Mouse (Mus musculus): ENCODE results near the gene Ing5. TPM values are rescaled to one million over a fixed set of nuclear protein-coding genes. Genes with fewer than 3 reads are reported as not detected.
A peak's percentile ranks its signal among the peaks of the same experiment; 100 is the strongest.

Gene Ing5
- total and polyA plus RNA-seq, 3 experiments: 13.7 to 18.7 (median 16.2) TPM

- peaks cover 32 to 48% of the 10 kb centered on the region in 2 experiments for H3K36me3 ChIP-seq (replicated peaks in 1 of 2; ENCODE audit: control insufficient read depth in 1 of 2, insufficient read depth in 1 of 2, low read length in 1 of 2)
- H3K9ac ChIP-seq (ENCODE audit: insufficient read depth, low read depth): no peak overlapping the region
- H3K27me3 ChIP-seq (replicated peaks): no peaks in the 10 kb centered on the region
- dilution Hi-C loops (cut with MboI; ENCODE audit: extremely low pct_ligation_motif_present, extremely low pct_unique_long_range_greater_than_20kb, low sequenced_read_pairs): no loop called here
- no peak overlapping the region for H3K4me3 ChIP-seq (replicated peaks in 1 of 3; ENCODE audit: low read depth in 2 of 3, low read length in 2 of 3, poor library complexity in 1 of 3)
- peaks cover 12 to 26% of the 10 kb centered on the region in 2 experiments; a peak in 3 of 4 replicates for H3K4me1 ChIP-seq (ENCODE audit: control insufficient read depth in 1 of 2, insufficient read depth in 2 of 2)
- no peak for DNase-seq (ENCODE audit: extremely low read depth)
- TF ChIP-seq GABPA (IDR thresholded peaks at IDR 0.05; ENCODE audit: insufficient replicate concordance, low read depth, low read length) (no peak), ZKSCAN1 (IDR thresholded peaks at IDR 0.05; ENCODE audit: borderline replicate concordance, low read depth, low read length) (no peak), ETS1 (conservative IDR thresholded peaks at IDR 0.05; ENCODE audit: low read depth, low read length) (no peak), NRF1 (IDR thresholded peaks at IDR 0.05; ENCODE audit: low read depth, low read length) (no peak), E2F4 (IDR thresholded peaks at IDR 0.05; ENCODE audit: insufficient replicate concordance, low read depth, low read length) (no peak), HCFC1 (IDR thresholded peaks at IDR 0.05; ENCODE audit: low read depth, low read length) (no peak), MYC (IDR thresholded peaks at IDR 0.05; ENCODE audit: low read depth, low read length) (no peak), MEF2A (IDR thresholded peaks at IDR 0.05; ENCODE audit: borderline replicate concordance, low read depth, low read length) (no peak), ELF1 (IDR thresholded peaks at IDR 0.05; ENCODE audit: low read depth, low read length) (no peak), MAZ (IDR thresholded peaks at IDR 0.05; ENCODE audit: low read depth, low read length) (no peak), EP300 (IDR thresholded peaks at IDR 0.05; ENCODE audit: low read length) (no peak), USF1 (IDR thresholded peaks at IDR 0.05; ENCODE audit: low read depth, low read length) (no peak), PAX5 (IDR thresholded peaks at IDR 0.05; ENCODE audit: low read length) (no peak), MXI1 (IDR thresholded peaks at IDR 0.05; ENCODE audit: low read depth, low read length) (no peak), MAX (IDR thresholded peaks at IDR 0.05; ENCODE audit: low read length) (no peak)
- H3K4me2 ChIP-seq (ENCODE audit: insufficient read depth, low read depth, poor library complexity, severe bottlenecking): peak overlapping the region; percentile 98; the same call in 1 of the 2 replicates
- in situ Hi-C loops (cut with MboI; ENCODE audit: low pct_ligation_motif_present, low pct_unique_long_range_greater_than_20kb, low sequenced_read_pairs): no loop called here
- H3K9me3 ChIP-seq (replicated peaks; ENCODE audit: low read length): no peaks in the 10 kb centered on the region
- H3K27ac ChIP-seq (ENCODE audit: insufficient read depth, low read depth): no peak overlapping the region
- H3K79me2 ChIP-seq (replicated peaks; ENCODE audit: control insufficient read depth, extremely low read depth, insufficient read depth, poor library complexity, severe bottlenecking): peaks cover 21% of the 10 kb centered on the region
These were observed 1.6 kb downstream of the Ing5 start for GRCm38 (mm10) chr1:93805221-93805951.

GRCm38 (mm10) chr1:93808871-93809270, 5.1 kb downstream of the Ing5 start:
- no peak for DNase-seq (ENCODE audit: extremely low read depth)
- dilution Hi-C loops (cut with MboI; ENCODE audit: extremely low pct_ligation_motif_present, extremely low pct_unique_long_range_greater_than_20kb, low sequenced_read_pairs) (no loop called here), in situ Hi-C loops (cut with MboI; ENCODE audit: low pct_ligation_motif_present, low pct_unique_long_range_greater_than_20kb, low sequenced_read_pairs) (no loop called here)
- Histone ChIP-seq H3K27ac (ENCODE audit: insufficient read depth, low read depth) (no peak overlapping the region), H3K79me2 (replicated peaks; ENCODE audit: control insufficient read depth, extremely low read depth, insufficient read depth, poor library complexity, severe bottlenecking) (peaks cover 8% of the 10 kb centered on the region), H3K9me3 (replicated peaks; ENCODE audit: low read length) (no peaks in the 10 kb centered on the region), H3K27me3 (replicated peaks) (no peaks in the 10 kb centered on the region), H3K4me1 (ENCODE audit: control insufficient read depth in 1 of 2, insufficient read depth in 2 of 2) (peaks cover 8 to 22% of the 10 kb centered on the region in 2 experiments; a peak in 3 of 4 replicates), H3K36me3 (replicated peaks in 1 of 2; ENCODE audit: control insufficient read depth in 1 of 2, insufficient read depth in 1 of 2, low read length in 1 of 2) (peaks cover 54 to 77% of the 10 kb centered on the region in 2 experiments), H3K9ac (ENCODE audit: insufficient read depth, low read depth) (no peak overlapping the region), H3K4me3 (replicated peaks in 1 of 3; ENCODE audit: low read depth in 2 of 3, low read length in 2 of 3, poor library complexity in 1 of 3) (no peak overlapping the region), H3K4me2 (ENCODE audit: insufficient read depth, low read depth, poor library complexity, severe bottlenecking) (no peak overlapping the region)
- no peak for TF ChIP-seq RAD21 (IDR thresholded peaks at IDR 0.05; ENCODE audit: low read depth, low read length)

Data from CH12.LX (cell line).